Comparison of ENCODE assay signal across 25 mouse cellular contexts in the genomic region with DNA sequence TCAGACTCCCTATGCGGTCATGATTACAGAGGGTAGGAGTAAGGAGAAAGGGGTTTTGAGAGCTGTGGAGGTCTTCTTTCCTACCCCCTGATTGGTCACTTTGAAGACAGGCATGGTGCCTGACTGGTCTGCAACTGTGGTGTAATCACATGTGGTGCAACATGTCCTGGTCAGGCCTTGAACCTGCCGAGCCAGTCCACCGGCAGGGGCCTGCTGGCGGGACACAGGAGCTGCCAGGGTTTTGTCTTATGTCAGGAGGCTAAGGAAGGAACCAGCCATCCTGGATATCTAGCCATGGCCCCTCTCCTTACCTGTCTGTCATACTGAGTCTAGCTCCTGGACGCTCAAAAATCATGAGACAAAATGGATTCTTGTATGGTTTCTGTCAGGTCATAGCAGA.
"Had no signal": no experiment of that assay in that cellular context is flagged by ENCODE, and none has a peak within 500 bp of the region (broad histone marks: within the 10 kb centered on the region; RNA-seq: fewer than 3 reads in every experiment).

No protein-coding gene starts in this region.

- H3K27ac ChIP-seq: heart, embryonic 13.5 days; heart, embryonic 15.5 days; hindbrain, embryonic 13.5 days; hindbrain, embryonic 15.5 days; hindbrain, postnatal 0 days; kidney, embryonic 15.5 days; kidney, postnatal 0 days; limb, embryonic 13.5 days; limb, embryonic 15.5 days; liver, embryonic 12.5 days; liver, embryonic 14.5 days had no signal

- H3K36me3 ChIP-seq: heart, embryonic 15.5 days; hindbrain, embryonic 15.5 days; limb, embryonic 15.5 days; liver, embryonic 12.5 days had no signal

- H3K4me3 ChIP-seq: heart, embryonic 13.5 days; heart, embryonic 15.5 days; hindbrain, embryonic 13.5 days; hindbrain, embryonic 15.5 days; kidney, embryonic 15.5 days; limb, embryonic 13.5 days; limb, embryonic 15.5 days; liver, embryonic 12.5 days had no signal

- H3K27me3 ChIP-seq: heart, embryonic 13.5 days; heart, embryonic 15.5 days; hindbrain, embryonic 13.5 days; hindbrain, embryonic 15.5 days; kidney, embryonic 15.5 days; limb, embryonic 13.5 days; limb, embryonic 15.5 days; liver, embryonic 12.5 days had no signal

- H3K9ac ChIP-seq: heart, embryonic 13.5 days; heart, embryonic 15.5 days; hindbrain, embryonic 13.5 days; hindbrain, embryonic 15.5 days; kidney, embryonic 15.5 days; limb, embryonic 13.5 days; limb, embryonic 15.5 days; liver, embryonic 12.5 days; liver, embryonic 14.5 days had no signal

- H3K9me3 ChIP-seq: heart, embryonic 13.5 days; heart, embryonic 15.5 days; hindbrain, embryonic 13.5 days; hindbrain, embryonic 15.5 days; kidney, embryonic 15.5 days; limb, embryonic 13.5 days; limb, embryonic 15.5 days; liver, embryonic 12.5 days had no signal

- DNase-seq: gastrocnemius, postnatal 14 days; gastrocnemius, postnatal 36 days; heart, adult 18-20 months; heart, postnatal 14 days; heart, postnatal 36 days; kidney, adult 11 months; kidney, adult 2 months; kidney, adult 9 months; kidney, postnatal 14 days; kidney, postnatal 36 days; layer of hippocampus, adult 9-11 months; layer of hippocampus, postnatal 36 days; left cerebral cortex, postnatal 4 days had no signal

- H3K4me2 ChIP-seq: heart, embryonic 13.5 days; heart, embryonic 15.5 days; hindbrain, embryonic 13.5 days; hindbrain, embryonic 15.5 days; kidney, embryonic 15.5 days; limb, embryonic 13.5 days; limb, embryonic 15.5 days; liver, embryonic 12.5 days had no signal

- H3K4me1 ChIP-seq: heart, embryonic 13.5 days; hindbrain, embryonic 13.5 days; hindbrain, embryonic 15.5 days; kidney, embryonic 15.5 days; limb, embryonic 13.5 days; limb, embryonic 15.5 days; liver, embryonic 12.5 days had no signal

- ATAC-seq: hindbrain, postnatal 0 days; intestine, embryonic 16.5 days; liver, embryonic 12.5 days had no signal
